Mouse (Mus musculus): Measurements from ENCODE around the gene Nyap1.

DNA sequence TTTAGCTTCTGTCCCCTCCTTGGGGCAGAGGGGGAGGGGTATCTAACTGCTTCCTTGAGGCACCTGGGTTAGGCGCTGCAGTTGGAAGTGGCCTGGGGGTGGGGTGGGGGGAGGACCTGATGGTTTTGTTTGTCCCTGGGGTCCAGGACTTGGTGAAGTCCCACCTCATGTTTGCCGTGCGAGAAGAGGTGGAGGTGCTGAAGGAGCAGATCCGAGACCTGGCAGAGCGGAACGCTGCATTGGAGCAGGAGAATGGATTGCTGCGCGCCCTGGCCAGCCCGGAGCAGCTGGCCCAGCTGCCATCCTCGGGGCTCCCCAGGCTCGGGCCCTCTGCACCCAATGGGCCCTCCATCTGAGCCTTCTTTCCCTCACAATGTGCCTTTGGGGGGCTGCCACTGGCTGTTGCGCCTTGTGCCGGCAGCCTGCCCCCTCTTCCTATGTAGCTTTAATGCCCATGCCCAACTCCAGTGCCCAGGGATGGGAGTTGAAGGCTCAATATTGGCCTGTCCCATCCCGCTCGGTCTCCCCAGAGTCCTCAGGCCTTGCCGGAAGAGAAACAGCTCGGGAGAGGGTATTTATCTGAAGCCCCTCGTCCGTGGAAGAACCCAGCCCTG lies 17.6 kb upstream of the Nyap1 start:
- no peak for TF ChIP-seq POLR2A (IDR thresholded peaks at IDR 0.05; ENCODE audit: insufficient read depth, low read depth, low read length)
- TF ChIP-seq CTCF (IDR thresholded peaks at IDR 0.05; ENCODE audit: insufficient read depth, low read depth, low read length), result no peak

Measured in olfactory bulb, adult 2 months (tissue).